Mouse (Mus musculus) gastrocnemius, adult 8-10 months (tissue): ENCODE measurements around the gene Cuedc2. TPM values are rescaled to one million over a fixed set of nuclear protein-coding genes. Genes with fewer than 3 reads are reported as not detected.

Experiments used
- DNase-seq, 2 experiments: peaks; one replicate each; pipeline ENCODE4 v3.0.0; 2022; ENCODE audit warnings: low spot score in 2 of 2
- total RNA-seq, 4 experiments: library from RNA; stranded (reverse); gene quantifications; 2 replicates each; pipeline ENCODE4 v1.2.4; 2022

Gene Cuedc2
- total RNA-seq, 4 experiments from 2014 or later: 57.5 to 66.3 (median 64.3) TPM

DNA sequence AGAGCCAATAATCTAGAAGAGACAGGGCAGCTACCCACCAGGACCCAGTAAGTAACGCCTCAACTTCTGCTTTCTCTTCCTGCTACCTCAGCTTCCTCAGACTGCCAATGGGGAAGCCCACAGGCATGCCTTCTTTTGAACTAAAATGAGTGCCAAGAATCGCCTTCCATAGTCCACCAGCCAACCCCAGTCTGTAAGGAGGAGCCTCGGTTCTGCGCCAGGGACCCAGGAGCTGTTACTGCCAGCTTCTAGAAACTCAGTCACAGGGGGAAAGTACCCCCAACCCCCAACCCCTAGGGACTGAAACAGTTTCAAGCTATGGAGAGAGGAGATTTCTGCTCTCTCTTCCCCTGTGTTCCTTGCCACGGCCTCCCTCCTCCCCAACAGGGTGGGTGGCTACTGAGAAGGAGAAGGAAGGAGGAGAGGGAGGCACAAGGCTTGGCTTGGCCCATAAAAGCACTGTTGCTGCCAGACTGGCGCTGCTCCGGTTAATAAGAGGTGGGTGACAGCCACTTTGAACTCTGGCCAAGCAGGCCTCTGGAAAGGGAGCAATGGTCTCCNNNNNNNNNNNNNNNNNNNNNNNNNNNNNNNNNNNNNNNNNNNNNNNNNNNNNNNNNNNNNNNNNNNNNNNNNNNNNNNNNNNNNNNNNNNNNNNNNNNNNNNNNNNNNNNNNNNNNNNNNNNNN lies 927 bp upstream of the Cuedc2 start:
- DNase-seq: no peak

DNA sequence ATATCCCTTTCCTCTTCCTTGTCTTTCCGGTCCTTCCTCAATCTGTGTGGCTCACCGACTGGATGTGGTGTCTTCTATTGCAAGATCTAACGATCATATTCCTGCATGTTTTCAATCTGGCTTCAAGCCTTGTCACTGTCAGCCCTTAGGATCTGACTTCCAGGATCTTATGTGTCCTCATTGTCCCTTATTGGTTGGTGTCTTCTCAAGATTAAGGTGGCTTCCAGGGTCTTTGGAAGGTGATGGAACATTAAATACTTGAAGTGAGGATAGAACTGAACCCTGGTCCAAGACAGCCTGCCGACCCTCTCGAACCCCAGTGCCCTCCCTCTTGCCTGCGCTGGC lies 412 bp upstream of the Cuedc2 start:
- no peak for DNase-seq

DNA sequence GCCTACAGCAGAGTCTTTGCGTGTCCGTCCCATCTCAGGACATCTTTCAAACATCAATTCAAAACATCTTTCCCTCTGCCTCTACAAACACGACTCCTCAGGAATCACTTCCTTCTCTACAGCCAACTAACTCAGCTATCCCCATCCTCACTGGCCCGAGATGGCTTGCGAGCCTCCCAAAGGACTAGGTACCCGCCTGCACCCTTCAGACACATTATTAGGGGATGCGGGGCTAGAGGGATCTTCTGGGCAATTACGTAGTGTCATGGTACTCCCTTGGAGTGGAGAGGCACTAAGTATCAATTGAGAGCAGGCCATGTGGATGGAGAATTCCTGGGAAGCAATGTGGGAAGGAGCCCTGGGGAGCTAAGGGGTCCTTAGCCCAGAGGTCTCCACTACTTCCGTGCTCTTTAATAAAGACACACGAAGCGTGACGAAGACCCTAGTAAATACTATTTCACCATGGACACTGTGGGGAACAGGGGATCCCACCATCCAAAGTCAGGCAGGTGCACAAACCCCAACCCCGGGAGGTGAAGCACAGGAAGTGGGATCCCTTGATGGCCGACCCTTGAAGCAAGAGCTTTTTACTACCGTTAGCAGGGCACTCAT lies 677 bp downstream of the Cuedc2 start:
- no peak for DNase-seq

DNA sequence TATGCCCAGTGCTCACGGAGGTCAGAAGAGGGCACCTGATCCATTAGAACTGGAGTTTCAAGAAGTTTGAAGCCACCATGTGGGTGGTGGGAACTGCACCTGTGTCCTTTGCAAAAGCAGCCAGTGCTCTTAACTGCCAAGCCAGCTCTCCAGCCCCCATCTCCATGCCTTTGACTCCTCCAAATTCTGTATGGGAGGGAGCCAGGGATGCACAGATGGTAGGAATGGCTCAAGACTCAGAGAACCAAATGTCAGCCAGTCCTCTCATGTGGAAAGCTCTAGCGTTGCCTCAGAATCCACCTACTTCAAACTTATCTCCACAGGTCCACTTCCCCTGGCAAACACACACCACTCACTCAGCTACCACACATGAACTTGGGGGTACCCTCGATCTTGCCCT lies 4.6 kb downstream of the Cuedc2 start:
- DNase-seq: no peak

DNA sequence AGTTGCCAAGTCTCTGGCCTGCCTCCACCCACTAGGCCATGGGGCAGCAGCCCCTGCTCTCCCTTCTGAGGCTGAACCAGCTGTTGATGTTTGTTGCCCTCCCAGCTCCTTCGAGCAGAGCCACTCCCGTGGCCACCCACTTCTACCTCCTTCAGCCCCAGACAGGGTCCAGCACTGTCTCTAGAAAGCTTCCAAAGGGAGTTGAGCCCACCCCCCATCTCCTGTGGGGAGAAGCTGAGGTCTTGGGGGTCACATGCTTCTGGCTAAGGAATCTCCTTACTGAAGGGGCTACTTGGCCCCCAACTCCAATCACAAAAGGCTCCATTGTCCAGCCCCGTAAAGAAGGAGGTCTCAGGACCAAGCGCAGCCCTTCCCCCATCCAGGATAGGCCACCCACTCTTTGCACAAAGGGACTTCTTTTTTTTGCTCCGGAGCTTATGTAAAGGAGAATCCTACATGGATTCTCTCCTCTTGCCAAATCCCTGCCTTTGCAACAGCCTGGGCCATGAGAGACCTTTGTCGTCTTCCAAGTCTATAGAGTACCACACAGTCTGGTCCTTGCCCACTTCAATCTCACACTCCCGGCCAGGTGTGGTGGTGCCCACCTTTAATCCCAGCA lies 5.7 kb downstream of the Cuedc2 start:
- no peak for DNase-seq

DNA sequence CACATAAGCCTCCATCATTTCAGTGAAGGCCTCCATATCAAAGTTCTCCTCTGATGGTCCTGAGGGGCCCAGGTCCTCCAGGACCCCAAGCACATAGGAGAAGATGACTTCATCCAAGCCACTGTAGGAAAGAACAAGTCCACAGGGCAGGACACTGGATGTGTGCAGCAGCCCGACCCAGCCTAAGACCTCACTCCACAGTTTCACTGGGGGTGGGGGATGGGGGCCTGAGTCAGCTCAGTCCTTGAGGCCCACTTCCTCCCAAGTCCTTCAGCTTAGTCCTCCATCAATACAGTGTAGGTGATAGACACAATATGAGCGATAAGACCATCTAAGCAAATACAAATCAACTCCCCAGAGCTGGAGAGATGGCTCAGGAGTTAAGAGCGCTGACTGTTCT lies 6.6 kb downstream of the Cuedc2 start:
- no peak for DNase-seq

DNA sequence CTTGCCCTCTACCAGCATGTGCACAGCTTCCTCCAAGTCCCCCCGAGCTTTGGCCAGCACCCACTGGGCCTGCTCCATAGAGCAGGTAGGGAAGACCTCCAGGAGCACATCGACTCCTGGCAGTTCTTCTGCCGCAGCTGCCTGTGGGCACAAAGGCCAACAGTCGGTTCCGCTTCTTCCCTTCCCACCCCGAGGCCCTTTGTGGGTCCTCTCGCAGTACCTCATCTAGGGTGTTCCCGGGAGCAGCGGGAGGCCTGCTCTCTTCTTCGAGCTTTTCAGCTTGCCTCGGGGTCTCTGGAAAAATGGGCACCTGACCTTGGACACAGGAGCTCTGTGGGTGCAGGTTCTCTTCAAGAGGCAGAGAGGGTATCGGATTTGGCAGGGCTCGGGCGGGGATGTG lies 7.2 kb downstream of the Cuedc2 start:
- no peak for DNase-seq

DNA sequence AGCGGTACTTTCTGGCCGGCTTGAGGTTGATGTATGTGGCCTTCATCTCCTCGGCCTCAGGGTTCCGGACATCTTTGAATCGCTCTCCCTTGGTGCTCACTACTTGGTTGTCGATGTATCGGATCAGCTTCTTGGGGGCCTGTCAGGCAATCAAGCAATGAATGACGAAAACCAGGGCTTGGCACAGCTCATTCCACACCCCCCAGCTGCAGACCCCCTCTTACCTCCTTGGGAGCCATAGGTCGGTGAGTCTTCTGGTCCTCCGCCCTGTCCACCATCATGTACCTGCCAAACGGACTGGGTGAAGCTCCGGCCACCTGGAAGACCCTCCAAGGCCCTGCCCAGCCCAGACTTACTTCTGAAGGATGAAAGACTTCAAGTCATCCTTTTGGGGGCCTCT lies 7.8 kb downstream of the Cuedc2 start:
- DNase-seq: no peak

DNA sequence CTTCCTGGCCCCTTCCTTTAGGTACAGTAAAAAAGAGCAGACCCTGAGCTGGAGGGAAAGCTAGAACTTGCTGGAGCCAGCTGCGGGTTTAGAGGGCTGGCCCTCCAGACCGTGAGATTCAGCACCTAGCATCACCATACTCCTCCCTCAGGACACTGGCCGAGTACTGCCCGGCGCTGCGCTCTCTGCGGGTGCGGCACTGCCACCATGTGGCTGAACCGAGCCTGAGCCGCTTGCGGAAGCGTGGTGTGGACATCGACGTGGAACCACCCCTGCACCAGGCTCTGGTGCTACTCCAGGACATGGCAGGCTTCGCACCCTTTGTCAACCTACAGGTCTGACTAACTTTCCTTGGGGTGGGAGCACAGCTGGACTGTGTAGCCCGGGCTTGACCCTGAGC lies 8.6 kb downstream of the Cuedc2 start:
- DNase-seq: peak; percentile 48 to 66

DNA sequence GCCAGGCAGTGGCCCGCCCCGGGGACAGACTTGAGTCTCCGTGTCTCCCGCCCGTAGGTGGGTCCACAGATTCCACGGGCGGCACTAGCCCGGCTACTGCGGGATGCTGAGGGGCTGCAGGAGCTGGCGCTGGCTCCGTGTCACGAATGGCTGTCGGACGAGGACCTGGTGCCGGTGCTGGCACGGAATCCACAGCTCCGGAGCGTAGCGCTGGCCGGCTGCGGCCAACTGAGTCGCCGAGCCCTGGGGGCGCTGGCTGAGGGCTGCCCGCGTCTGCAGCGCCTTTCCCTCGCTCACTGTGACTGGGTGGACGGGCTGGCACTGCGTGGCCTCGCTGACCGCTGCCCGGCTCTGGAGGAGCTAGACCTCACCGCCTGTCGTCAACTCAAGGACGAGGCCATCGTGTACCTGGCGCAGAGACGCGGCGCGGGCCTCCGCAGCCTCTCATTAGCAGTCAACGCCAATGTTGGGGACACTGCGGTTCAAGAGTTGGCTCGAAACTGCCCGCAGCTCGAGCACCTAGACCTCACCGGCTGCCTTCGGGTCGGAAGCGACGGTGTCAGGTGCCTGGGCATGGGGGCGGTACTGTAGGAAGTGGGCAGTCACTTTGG lies 9.4 kb downstream of the Cuedc2 start:
- no peak for DNase-seq

DNA sequence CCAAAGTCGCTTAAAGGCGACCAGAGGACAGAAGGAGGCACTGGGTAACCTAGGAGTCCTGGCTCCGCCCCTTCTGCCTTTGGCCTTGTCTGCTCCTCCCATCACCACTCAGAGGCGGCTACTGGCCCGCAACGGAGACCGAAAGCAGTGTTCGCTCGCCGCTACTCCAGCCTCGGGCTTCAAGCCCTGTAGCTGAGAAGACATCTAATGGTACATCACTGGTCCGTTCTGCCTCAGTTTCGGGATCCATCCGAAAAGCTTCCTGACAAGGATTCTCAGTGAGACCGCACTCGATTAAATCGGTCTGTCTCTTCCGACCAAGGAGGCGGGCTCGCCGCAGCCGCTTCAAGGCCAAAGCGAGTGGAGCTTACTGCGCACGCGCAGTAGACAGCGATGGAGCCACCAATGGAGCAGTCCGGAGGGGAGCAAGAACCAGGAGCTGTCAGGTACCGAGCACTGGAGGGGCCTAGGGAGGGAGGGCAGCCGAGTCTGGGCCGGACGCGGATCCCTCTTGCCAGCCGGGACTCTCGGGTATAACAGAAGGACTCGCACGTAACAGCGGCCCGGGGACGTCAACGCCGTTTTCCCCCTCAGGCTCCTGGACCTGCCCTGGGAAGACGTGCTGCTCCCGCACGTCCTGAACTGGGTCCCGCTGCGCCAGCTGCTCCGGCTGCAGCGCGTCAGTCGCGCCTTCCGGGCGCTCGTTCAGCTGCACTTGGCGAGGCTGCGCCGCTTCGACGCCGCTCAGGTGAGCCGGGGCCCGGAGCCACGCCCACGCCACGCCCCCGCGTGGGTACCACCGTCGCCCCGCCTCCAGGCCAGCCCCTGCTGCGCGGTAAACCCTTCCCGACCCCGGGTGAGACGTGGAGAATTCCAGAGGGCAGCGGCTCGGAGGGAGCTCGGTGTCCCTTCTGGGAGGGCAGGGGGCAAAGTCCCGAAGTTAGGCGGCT lies 10.1 kb downstream of the Cuedc2 start, which contains the start of gene Fbxl15:
Fbxl15 (plus strand) TSS at position 104 of the 950 bp plus-strand sequence.
- DNase-seq: peak; percentile 89 to 92

DNA sequence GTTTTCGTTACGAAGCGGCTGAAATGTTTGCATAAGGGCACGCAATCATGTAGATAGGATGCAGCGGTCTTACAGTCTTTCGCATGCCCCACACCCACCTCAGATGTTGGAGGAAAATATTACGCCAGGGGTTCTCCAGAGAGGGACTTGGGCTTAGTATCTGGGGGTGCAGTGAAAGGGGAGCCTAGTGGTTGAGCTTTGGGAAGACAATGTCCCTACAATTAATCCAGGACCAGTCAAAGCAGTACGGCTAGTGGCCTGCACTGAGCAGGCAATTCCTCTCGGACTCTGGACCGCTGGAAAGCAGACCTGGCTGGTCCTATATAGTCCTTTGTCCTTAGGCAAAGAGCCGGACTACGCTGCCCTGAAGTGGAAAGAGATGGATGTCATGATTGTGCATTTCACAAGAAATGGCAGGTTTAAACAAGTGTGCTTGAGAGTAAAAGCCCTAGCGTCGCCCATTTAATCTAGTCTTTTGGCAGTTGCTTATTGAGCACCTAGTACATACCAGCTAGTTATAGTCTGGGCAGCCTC lies 10.9 kb downstream of the Cuedc2 start:
- DNase-seq: no peak

DNA sequence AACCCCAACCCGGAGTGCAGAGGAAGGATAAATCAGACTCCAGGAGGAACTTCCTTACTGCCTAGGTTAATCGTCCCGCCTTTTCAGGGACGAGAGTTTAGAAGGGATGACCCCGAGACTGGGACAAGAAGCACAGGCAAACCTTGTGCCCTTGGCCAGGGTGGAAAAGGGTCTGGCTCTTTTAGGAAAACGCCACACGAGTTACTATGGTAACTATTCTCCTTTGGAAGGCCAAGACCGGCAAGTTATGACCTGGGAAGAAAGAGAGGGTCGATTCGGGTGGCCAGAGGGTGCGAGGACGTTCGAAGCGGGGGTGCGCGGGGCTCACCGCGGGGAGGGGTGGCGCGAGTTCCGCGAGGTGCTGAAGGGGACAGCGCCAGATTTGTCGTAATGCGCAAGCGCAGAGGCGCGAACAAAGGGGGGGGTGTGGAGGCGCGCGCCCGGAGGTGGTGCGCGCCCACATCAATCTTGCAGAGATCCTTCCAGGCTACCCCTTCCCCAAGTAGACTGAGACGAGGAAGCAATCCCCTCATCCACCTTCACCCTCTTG lies 11.7 kb downstream of the Cuedc2 start, which contains the start of gene Psd:
Psd (minus strand) TSS at position 401 of the 550 bp plus-strand sequence.
- DNase-seq: no peak

DNA sequence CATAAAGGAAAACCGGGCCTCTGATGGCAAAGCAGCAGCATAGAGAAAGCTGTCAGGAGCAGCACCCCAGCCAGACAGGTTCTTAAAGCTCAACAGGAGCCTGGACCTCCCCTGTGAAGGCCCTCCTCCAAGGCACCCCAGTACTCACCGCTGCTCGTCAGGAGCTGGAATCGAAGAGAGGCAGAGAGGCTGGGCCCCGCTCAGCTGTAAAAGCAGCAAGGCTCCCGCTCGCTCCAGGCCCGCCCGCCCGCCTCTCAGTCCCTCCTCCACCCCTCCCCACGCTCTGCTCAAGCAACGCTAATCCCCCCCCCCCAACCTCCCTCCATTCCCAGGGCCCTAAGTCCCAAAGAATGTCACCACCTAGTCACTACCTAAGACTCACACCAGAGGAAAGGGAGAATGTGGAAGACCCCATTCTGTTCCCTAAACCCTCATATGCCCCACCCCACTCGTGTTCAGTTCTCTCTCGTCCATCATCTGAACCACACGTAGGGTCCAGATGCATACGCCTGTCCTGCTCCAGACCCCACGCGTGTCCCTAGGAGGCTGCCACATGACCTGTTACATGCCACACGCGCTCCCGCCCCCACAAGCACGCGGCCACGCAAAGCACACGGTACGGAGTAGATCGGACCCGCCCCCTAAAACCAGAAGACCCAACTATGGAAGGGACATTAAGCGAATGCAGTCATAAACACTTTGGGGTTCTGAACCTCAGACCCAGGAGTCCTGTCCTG lies 12.3 kb downstream of the Cuedc2 start:
- DNase-seq: no peak

DNA sequence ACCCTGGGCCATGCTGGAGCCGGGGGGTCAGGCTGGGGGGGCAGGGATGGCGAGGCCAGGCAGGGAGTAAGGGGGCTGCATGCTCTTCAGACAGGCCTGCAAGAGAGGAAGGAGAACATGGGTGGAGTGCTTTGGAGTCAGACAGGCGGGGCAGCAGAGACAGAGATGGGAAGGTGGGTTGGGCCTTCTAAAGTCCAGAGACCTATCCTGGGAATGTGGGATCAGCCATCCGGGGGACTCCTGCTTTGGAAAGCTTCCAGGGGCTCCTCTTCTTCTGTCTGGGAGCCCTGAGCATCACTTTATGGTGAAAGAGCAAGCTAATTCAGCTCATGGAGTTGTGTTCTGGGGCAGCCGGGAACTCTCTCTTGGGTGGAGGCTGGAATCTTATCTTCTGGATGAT lies 13.6 kb downstream of the Cuedc2 start:
- DNase-seq: no peak

DNA sequence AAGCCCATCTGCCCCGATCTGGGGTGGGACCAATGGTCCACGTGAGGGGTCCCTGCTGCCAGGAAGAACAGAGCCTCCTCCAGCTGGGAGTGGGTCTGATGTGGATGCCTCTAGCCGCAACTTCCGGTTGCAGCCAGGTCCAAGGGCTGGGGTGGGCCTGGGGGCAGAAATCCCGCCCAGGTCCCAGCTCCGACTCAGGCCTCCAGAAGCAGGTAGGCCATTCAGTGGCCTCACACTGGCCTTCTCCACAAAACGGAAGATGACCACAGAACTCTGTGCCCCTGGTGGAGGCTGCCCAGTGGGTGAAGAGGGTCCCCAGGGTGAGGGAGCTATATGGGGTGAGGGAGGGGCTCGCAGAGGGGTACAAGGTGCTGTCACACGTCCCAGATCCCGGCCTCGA lies 14.1 kb downstream of the Cuedc2 start:
- DNase-seq: no peak

DNA sequence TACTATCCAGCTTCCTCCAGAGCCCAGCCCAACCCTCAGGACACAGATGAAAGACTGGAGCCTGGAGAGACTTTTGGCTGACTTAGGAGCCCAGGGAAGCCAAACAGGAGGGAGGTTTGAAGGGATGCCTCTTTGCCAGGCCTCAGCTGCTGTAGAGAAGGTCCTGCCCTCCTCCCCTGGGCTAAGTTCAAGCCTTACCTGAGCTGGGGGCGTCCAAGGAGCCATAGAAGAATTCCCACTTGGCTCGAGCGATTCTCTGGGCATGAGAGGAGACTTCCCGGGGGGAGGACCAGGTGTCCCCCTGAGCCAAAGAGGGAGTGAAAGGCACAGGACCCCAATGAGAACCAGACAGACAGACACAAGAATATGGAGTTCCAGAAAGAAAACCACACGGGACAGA lies 14.8 kb downstream of the Cuedc2 start:
- DNase-seq: no peak

DNA sequence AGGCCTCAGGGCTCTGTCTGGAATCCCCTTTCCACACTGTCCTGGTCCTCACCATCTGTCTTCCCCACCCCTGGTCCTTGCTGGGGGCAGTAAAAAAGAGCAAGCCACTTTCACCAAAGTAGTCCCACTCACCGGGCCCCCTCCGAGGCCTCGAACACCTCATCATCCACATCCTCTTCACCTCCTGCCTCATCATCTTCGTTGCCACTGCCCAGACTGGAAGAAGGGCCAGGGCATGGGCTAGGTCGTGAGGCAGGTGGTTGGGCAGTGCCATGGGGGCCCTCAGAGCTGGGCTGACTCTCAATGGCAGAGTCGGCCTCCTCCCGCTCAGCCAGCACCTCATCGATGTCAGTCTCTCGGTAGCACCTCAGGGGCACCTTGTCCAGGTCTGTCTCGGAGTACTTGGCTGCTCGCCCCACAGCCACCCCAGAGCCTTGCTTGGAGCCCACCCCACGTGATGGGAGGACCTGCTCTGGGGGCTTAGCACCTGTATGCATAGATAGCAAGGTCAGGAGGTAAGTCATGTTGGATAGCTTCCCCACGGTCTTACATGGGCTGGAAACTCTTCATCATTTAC lies 15.4 kb downstream of the Cuedc2 start:
- DNase-seq: no peak

DNA sequence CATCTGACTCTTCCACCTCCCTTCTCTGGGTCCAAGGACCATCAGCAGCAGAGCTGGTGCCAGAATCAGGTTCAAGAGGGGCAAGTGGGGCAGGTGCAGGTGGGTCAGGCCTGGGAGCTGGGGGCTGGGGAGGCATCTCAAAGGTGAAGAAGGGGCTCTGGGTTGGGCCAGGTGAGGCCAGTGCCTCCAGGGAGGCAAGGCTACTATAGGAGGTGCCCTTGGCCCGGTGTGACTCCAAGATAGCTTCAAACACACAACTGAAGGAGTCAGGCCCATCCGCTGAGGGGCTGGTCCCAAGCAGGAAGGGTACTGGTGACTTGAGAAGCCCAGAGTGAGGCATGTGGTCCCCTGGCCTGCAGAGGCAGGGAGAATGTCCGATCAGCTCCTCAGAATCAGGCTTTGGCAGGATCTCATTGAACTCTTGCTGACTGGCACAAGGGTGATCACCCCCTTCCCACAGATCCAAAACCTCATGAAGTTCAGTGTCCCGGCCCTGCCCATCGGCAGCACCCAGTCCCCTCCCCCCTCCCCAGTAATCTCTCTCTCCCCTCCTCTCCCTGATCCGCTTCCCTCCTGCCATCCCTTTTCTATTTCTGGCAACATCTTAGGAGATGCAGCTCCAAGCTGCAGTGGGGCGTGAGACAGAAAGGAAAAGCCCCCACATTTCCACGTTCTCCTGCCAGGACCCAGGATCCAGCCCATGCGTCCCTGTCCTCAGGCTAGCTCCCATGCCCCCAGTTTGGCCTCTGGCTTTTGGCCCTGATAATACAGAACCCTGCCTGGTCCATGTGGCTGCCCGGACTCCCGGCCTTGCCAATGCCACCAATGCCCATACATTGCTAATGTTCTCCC lies 16.1 kb downstream of the Cuedc2 start:
- DNase-seq: no peak
